Mouse (Mus musculus) right cerebral cortex, adult 18-20 months (tissue): ENCODE data around the gene Jhy.

Source experiments
- DNase-seq: peaks from one replicate; pipeline ENCODE4 v3.0.0; 2022; ENCODE audit warnings: mixed read lengths

Gene Jhy

GRCm38 (mm10) chr9:40851515-40851914 lies 112.4 kb downstream of the Jhy start:
- no peak for DNase-seq
